Mouse (Mus musculus): ENCODE results near the gene Cgas.
"Not testable (repeated sequence)": the region's sequence is repeated elsewhere in the genome, so short reads cannot be mapped to it uniquely, and the experiment has no call there.

Gene Cgas

DNA sequence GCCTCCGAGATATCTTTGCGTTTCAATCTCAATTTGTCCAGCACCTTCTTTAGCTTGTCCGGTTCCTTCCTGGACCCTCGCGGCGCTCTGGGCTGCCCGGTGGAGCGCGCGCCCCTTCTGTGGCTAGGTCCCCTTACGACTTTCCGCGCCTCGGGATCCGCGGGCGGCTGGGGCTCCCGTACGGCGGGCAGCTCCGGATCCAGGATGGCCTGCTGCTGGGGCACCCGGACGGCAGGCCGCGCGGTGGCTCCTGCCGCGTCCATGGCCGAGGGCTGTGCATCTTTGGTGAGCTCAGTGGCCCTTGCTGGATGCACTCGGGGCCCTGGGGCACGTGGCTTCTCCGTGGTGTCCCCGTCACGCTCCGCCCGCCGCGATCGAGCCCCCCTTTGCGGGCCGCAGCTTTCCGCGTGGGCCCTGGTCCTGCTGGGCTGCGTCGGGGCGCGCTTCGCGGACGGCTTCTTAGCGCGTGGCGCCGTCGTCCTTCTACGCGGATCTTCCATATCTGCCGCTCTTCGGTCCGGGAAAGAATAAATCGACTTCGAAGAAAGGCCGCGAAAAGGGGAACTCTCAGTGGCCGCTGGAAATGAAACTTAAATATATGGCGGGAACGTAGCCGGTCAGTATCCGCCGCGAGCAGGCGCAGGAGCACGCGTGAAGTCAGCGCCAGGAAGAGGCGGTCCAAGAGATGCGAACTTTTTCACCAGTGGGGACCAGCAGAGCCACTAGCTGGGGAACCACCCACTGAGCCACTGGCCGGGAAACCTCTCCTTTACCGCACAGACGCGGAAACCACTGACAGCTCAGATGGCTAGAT, at the start of gene Cgas:
Cgas (minus strand) TSS at position 659 of the 814 bp plus-strand sequence.
- peak; percentile 78 for DNase-seq

DNA sequence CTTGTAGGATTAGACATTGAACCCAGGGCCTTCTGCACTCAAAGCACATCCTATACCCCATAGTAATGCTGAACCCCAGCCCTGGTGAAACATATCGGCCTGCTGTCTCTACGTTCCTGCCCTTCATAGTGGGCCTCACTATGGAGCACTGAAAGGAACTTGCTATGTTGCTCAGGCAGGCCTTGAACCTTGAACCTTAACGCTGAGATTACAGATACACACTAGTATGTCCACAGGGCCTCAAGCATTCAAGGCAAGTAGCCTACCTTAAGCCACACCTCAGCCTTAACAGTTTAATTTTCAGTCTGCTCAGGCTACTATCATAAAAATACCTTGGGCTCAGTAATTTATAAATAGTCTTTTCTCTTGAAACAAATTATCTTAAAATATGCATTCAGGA, 49.2 kb upstream of the Cgas start:
- DNase-seq, result no peak

DNA sequence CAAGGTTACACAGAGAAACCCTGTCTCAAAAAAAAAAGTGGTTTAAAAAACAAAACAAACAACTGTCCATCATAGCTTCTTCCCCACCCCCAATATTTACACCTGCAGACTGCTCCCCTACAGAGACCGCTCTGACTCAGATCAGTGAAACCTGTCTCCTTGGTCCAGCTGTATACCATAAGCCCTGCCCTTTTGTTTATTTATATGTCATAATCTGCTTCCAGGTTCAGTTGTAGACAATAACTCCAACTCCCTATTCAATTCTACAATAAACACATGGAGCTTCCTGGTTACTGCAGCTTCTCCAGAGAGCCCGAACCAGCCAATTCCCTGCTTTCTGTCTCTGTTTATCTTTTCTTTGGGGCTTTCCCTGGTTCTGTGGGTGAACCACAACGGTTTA, 48.1 kb upstream of the Cgas start:
- no peak for DNase-seq

DNA sequence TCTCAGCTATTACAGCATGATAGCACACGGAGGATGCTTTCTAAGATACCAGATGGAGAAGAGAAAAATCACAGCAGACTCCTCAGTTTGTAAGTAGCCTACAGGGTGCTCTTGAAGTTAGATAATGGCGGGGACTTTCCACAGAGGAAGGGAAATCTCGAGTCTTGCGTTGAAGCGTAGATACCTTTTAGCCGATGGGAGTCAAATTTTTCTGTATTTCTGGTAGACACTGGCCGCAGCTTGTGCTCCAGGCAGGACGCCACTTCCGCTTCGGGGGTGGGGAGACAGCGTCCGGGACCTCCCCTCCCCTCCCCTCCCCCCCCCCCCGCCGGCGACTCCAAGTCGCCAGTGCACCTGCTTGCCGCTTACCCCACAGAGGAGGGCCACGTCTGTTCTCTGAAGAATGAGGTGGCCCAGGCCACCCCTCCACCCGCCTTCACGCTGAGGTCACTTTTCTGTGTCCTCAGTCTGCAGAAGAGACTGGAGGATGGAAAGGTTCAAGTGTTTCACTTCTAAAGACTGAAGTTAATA, 45.9 kb upstream of the Cgas start, which contains the start of gene Eef1a1:
Eef1a1 (minus strand) TSS at position 262 of the 531 bp plus-strand sequence.
- peak; percentile 80 for DNase-seq

GRCm38 (mm10) chr9:78488021-78488420, 45.0 kb upstream of the Cgas start:
- not testable (repeated sequence) for DNase-seq

DNA sequence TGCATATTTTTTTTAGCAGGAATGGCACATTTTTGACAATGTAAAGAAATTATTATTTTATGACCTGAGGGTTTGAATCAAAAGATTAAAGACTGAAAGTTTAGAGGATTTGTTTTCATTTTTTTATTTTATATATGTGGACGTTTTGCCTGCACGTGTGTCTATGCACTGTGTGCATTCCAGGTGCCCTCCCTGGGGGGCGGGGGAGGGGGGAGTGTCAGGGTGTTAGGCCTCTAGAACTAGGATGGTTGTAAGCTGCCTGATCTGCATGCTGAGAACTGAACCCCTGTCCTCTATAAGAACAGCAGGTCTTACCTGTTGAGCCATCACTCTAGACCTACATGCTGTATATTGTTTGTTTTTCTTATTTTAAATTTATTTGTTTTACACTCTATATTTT, 41.6 kb upstream of the Cgas start:
- no peak for DNase-seq

GRCm38 (mm10) chr9:78482386-78482785, 39.3 kb upstream of the Cgas start:
- no peak for DNase-seq

DNA sequence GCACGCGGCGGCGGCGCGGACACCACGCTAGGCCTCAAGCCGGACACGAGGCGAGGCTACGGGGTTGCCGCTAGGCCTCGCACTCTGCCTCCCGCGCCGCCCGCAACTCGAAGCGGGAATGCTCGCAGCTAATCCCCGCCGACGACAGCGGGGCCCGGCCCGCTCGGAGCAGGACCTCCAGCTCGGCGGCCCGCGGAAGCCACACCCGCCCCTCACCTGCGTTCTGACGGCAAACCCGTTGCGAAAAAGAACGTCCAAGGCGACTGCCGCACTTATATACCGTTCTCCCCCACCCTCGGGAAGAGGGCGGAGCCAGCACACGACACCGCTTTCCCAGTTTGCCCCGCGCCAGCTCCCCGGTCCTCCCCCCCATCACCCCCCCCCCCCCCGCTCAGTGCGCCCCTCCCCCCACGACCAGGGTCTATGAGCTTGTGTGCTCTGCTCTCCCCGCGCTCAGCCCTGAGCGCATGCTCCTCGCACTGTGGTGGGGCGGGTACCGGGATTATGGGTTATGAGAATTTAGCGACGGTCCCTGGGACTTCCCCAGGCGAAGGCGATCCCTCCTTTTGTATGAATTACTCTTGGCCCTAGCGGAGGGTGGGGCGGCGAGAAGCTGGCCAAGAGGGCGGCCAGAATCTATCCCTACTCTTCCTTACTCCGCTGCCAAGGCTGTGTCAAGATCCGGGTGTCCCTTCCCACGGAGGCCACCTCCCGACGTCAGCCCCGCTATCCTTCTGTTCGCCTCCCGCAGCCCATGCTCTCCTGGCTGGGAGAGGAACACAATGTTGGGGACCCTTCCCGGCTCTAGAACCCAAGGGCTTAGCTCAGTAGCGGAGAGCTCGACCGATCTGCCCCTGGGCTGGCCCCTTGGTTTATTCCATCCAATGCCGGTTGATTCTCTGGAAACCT, 38.6 kb upstream of the Cgas start:
- peak; percentile 97 for DNase-seq

DNA sequence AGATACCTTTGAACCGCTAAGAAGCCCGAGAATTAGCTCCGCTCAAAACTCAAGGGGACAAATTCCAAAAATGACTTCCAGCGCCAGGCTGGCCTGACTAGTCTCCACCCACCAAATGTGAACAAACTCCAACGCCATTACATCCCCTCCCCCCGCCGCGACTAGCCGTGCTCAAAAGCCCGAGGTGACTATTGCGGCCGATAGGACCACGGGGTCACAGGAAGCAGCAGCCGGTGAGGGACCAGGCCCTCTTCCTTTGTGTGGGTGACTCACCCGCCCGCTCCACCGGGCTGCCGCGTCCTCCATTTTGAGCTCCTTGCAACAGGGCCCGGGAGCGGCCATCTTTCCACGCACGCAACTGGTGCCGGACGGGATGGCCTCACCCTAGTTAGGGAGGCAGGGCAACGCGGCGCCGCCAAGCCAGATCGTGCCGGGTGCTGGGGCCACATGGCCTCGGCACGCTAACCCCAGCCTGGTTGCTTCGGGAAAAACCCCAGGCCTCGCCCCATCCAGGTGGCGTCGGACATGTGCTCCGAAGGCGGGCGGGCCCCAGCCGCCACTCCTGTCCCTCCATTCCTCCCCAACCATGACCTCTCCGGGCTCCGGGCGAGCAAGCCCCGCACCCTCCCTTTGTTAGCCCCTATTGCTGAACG, 37.8 kb upstream of the Cgas start:
- DNase-seq, result peak; percentile 89

DNA sequence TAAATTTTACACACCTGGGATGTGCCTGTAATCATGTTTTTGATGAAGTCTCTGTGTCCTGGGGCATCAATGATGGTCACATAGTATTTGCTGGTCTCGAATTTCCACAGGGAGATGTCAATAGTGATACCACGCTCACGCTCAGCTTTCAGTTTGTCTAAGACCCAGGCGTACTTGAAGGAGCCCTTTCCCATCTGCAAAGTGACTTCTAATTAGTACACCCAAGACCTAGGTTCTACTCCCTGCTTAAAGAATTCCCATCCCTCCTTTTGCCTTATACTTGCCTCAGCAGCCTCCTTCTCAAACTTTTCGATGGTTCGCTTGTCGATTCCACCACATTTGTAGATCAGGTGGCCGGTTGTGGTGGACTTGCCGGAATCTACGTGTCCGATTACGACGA, 37.2 kb upstream of the Cgas start:
- not testable (repeated sequence) for DNase-seq

DNA sequence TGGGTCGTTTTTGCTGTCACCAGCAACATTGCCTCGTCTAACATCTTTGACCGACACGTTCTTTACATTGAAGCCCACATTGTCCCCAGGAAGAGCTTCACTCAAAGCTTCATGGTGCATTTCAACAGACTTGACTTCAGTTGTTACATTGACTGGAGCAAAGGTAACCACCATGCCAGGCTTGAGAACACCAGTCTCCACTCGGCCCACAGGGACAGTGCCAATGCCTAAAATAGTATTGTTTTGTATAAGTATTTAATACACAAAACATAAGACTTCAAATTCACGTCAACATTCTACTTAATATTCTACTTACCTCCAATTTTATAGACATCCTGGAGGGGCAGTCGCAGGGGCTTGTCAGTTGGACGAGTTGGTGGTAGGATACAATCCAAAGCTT, 36.3 kb upstream of the Cgas start:
- DNase-seq, result not testable (repeated sequence)

GRCm38 (mm10) chr9:78478009-78478605, 35.1 kb upstream of the Cgas start:
- not testable (repeated sequence) for DNase-seq

GRCm38 (mm10) chr9:78477021-78477551, 34.0 kb upstream of the Cgas start:
- DNase-seq, result peak; percentile 39

- DNase-seq, result no peak
These were observed 33.5 kb upstream of the Cgas start for GRCm38 (mm10) chr9:78476531-78477020.

DNA sequence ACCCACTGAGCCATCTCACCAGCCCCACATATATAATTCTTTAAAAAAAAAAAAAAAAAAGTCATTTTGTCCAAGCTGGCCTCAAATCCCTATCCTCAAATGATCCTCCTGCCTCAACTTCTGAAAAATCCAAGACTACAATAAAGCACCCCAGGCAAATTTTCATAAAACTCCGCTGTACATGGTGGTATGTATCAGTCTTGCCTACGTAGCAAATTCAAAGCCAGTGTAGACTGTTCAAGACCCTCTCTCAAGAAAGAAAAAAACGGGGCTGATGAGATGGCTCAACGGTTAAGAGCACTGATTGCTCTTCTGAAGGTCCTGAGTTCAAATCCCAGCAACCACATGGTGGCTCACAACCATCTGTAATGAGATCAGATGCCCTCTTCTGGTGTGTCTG, 32.8 kb upstream of the Cgas start:
- no peak for DNase-seq

DNA sequence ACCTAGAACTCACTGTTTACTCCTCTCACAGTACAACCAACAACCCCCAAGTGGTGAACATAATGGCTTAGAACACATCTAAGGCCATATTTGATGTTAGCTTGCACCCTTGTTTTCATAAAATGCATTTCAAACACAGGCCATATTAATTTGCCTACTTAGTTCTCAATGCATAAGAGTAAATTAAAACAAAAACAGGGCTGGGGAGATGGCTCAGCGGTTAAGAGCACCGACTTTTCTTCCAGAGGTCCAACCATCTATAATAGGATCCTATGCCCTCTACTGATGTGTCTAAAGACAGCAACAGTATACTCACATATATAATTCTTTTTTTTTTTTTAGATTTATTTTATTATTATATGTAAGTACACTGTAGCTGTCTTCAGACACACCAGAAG, 32.3 kb upstream of the Cgas start:
- DNase-seq, result no peak

- no peak for DNase-seq
These were observed 31.8 kb upstream of the Cgas start for GRCm38 (mm10) chr9:78474771-78475382.

DNA sequence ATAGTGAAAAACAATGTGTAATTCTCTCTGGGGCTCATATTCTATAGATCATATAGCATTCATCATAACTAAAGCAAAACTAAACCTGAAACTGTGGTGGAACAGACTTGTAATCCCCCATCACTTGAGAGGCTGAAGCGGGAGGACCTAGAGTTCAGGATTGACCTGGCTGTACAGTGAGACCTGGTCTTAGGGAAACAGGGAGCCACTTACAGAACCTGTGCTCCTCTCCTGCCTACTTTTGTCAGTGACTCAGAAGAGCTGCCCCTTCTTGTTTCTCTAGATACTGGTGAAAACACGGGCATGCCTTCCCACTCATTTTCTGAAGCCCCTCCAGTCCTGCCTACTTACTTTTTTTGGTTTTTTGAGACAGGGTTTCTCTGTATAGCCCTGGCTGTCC, 31.2 kb upstream of the Cgas start:
- DNase-seq, result no peak

DNA sequence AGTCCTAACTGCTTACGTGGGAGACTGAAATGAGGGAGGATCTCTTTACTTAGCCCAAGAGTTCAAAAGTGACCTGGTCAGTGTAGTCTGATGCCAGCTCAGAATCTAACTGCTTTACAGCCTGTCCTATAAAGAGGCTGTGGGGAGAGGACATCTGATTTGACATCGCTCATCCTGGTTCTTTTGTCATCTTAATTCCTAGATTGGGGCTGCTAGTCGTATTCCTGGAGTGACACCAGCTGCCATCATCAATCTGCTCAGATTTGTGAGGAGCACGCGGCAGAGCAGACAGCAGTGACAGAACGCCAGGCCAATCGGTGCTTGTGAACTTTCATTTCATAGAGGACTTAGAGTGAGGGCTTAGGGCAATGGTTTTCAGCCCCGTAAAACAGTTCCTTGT, 30.6 kb upstream of the Cgas start:
- DNase-seq, result no peak

DNA sequence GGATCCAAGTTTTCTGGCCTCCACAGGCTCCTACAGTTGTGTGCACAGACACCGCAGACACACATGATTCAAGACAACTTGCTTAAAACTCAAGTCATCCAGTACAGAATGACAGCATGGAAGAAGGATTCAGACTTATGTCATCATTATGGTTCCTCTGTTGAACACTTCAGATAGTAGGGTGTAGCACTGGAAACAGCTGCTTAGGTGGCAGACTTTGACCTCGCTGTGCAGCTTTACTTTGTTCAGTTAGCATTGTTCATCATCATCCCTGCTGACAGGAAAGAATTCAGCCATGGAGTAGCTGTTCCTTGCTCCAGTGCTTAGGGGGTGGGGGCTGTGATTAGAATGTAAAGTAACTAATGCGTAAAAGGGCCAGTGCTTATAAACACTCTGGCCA, 22.7 kb upstream of the Cgas start:
- DNase-seq, result no peak

GRCm38 (mm10) chr9:78463337-78463736, 20.3 kb upstream of the Cgas start:
- no peak for DNase-seq

GRCm38 (mm10) chr9:78457026-78457425, 14.0 kb upstream of the Cgas start:
- no peak for DNase-seq

Measured in kidney, postnatal 14 days (tissue).